In the genomic region with DNA sequence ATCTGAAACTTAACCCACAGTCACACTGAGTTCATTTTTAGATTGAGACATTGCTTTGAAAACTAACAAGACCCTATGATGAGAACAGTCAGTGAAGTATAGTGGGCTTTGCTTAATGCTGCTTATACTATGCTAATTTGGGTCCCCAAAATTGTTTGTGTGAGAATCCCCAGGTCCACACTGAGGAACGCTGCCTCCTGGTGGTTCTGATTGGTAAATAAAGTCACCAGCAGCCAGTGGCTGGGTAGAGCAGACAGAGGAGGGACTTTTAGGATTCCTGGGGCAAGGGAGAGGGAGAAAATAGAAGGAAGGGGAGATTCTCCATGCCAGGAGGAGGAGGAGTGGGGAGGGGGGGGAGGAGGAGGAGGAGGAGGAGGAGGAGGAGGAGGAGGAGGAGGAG, we compare ENCODE assay signal across 12 mouse cellular contexts.
DNase-seq lines count a peak whose midpoint lies in the region; ATAC-seq lines count a peak whose summit lies in the region.
"Had no signal": no experiment of that assay in that cellular context is flagged by ENCODE, and none has a peak within 500 bp of the region (broad histone marks: within the 10 kb centered on the region; RNA-seq: fewer than 3 reads in every experiment).

No protein-coding gene starts in this region.

- peak; percentile 11 for DNase-seq in embryo, embryonic 10.5 days (ENCODE audit: low spot score)
- DNase-seq in embryo, embryonic 9.5 days (ENCODE audit: extremely low spot score), result no peak
- peak; percentile 6 to 11 for DNase-seq in kidney, postnatal 4 days
- DNase-seq in kidney, adult 8-10 months, result no peak
- DNase-seq in thymus, postnatal 25 days, result peak; percentile 1
- no peak for DNase-seq in thymus, postnatal 14 days
- DNase-seq in spleen, postnatal 4 days (ENCODE audit: low spot score in 2 of 2), result no peak
- DNase-seq: B cell, adult 2 months; cerebellum, adult 11 months; kidney, adult 11 months; layer of hippocampus, postnatal 36 days had no signal

- peak; percentile 61; the same call in 1 of the 2 replicates for ATAC-seq in megakaryocyte-erythroid progenitor cell, adult 5-6 weeks (replicated peaks; ENCODE audit: low FRiP score, low TSS enrichment, poor library complexity, severe bottlenecking)

Comparison
In these comparisons a context has a peak if more than half of its experiments do, and no peak if none do; other contexts are left out.
1. DNase-seq: peak in embryo, embryonic 10.5 days (single experiment), kidney, postnatal 4 days (2 of 2) and thymus, postnatal 25 days (single experiment); none in embryo, embryonic 9.5 days (single experiment), kidney, adult 8-10 months (0 of 2), thymus, postnatal 14 days (single experiment) and spleen, postnatal 4 days (0 of 2).